ENCODE assay signal across 29 mouse cellular contexts in genomic region chr6:148296418-148296817, GRCm38 (mm10).
DNase-seq lines count a peak whose midpoint lies in the region; ATAC-seq lines count a peak whose summit lies in the region.
"Had no signal": no experiment of that assay in that cellular context is flagged by ENCODE, and none has a peak within 500 bp of the region (broad histone marks: within the 10 kb centered on the region; RNA-seq: fewer than 3 reads in every experiment).

No protein-coding gene starts in this region.

- peak overlapping the region; percentile 35 for H3K27ac ChIP-seq in embryonic facial prominence, embryonic 14.5 days (replicated peaks; ENCODE audit: low read depth, low read length)
- no peak overlapping the region for H3K27ac ChIP-seq in hindbrain, embryonic 14.5 days
- H3K27ac ChIP-seq: forebrain, embryonic 13.5 days; hindbrain, embryonic 12.5 days; limb, embryonic 15.5 days; liver, embryonic 13.5 days; midbrain, embryonic 13.5 days had no signal

- peak; percentile 43 for DNase-seq in embryo, embryonic 10 days (ENCODE audit: low spot score)
- peak; percentile 3 for DNase-seq in embryo, embryonic 9.5 days (ENCODE audit: extremely low spot score)
- peak; percentile 57 for DNase-seq in embryonic facial prominence, embryonic 14.5 days (ENCODE audit: low spot score)
- no peak for DNase-seq in kidney, adult 9 months
- no peak for DNase-seq in gastrocnemius, postnatal 10 days
- DNase-seq in hindbrain, embryonic 14.5 days (ENCODE audit: low spot score) = no peak
- DNase-seq: adrenal gland, adult 8-10 months; cerebellum, adult 2 months; cerebellum, postnatal 14 days; gastrocnemius, postnatal 14 days; heart, postnatal 36 days; kidney, postnatal 25 days; liver, embryonic 13.5 days; lung, adult 18-20 months; lung, postnatal 4 days; right cerebral cortex, postnatal 25 days; spleen, adult 18-20 months; thymus, adult 2 months; thymus, postnatal 36 days had no signal

- no peak overlapping the region for H3K9ac ChIP-seq in embryonic facial prominence, embryonic 14.5 days (ENCODE audit: low read depth, low read length)
- no peak overlapping the region for H3K9ac ChIP-seq in hindbrain, embryonic 14.5 days
- H3K9ac ChIP-seq: forebrain, embryonic 13.5 days; hindbrain, embryonic 12.5 days; limb, embryonic 15.5 days; liver, embryonic 13.5 days; midbrain, embryonic 13.5 days had no signal

- no peaks in the 10 kb centered on the region for H3K27me3 ChIP-seq in embryonic facial prominence, embryonic 14.5 days (replicated peaks; ENCODE audit: control insufficient read depth, insufficient read depth, low read length)
- H3K27me3 ChIP-seq in hindbrain, embryonic 14.5 days (ENCODE audit: control insufficient read depth, insufficient read depth, low read length) = no peaks in the 10 kb centered on the region
- H3K27me3 ChIP-seq: CH12.LX; forebrain, embryonic 13.5 days; hindbrain, embryonic 12.5 days; limb, embryonic 15.5 days; liver, embryonic 13.5 days; midbrain, embryonic 13.5 days had no signal

- peaks cover 22% of the 10 kb centered on the region for H3K4me1 ChIP-seq in embryonic facial prominence, embryonic 14.5 days (ENCODE audit: control insufficient read depth, insufficient read depth, low read length)
- no peaks in the 10 kb centered on the region for H3K4me1 ChIP-seq in hindbrain, embryonic 14.5 days (replicated peaks; ENCODE audit: control insufficient read depth, insufficient read depth, low read length)
- H3K4me1 ChIP-seq: forebrain, embryonic 13.5 days; liver, embryonic 13.5 days; midbrain, embryonic 13.5 days had no signal

- H3K36me3 ChIP-seq in embryonic facial prominence, embryonic 14.5 days (ENCODE audit: control insufficient read depth, insufficient read depth, low read length) = no peaks in the 10 kb centered on the region
- H3K36me3 ChIP-seq in hindbrain, embryonic 14.5 days (replicated peaks; ENCODE audit: control insufficient read depth, insufficient read depth) = no peaks in the 10 kb centered on the region
- H3K36me3 ChIP-seq: hindbrain, embryonic 12.5 days; limb, embryonic 15.5 days; liver, embryonic 13.5 days; midbrain, embryonic 13.5 days had no signal

- H3K4me2 ChIP-seq in embryonic facial prominence, embryonic 14.5 days (ENCODE audit: low read depth, low read length) = no peak overlapping the region
- H3K4me2 ChIP-seq in hindbrain, embryonic 14.5 days (replicated peaks) = no peak overlapping the region
- H3K4me2 ChIP-seq: forebrain, embryonic 13.5 days; heart, embryonic 11.5 days; hindbrain, embryonic 12.5 days; limb, embryonic 15.5 days; liver, embryonic 13.5 days; midbrain, embryonic 13.5 days had no signal

- 0 out of 2 replicates have a peak, but pooled peaks cover 5% of the 10 kb centered on the region for H3K9me3 ChIP-seq in embryonic facial prominence, embryonic 14.5 days (ENCODE audit: control insufficient read depth, low read length)
- no peaks in the 10 kb centered on the region for H3K9me3 ChIP-seq in hindbrain, embryonic 14.5 days (ENCODE audit: control insufficient read depth, low read length)
- H3K9me3 ChIP-seq: forebrain, embryonic 13.5 days; hindbrain, embryonic 12.5 days; limb, embryonic 15.5 days; liver, embryonic 13.5 days; midbrain, embryonic 13.5 days had no signal

- no peak overlapping the region for H3K4me3 ChIP-seq in embryonic facial prominence, embryonic 14.5 days (ENCODE audit: low read depth, low read length)
- H3K4me3 ChIP-seq in hindbrain, embryonic 14.5 days (replicated peaks; ENCODE audit: low read length) = no peak overlapping the region
- H3K4me3 ChIP-seq: erythroblast, embryonic 14.5 days; forebrain, embryonic 13.5 days; hindbrain, embryonic 12.5 days; limb, embryonic 15.5 days; liver, embryonic 13.5 days; megakaryocyte, embryonic 14.5 days; midbrain, embryonic 13.5 days had no signal

- ATAC-seq in embryonic facial prominence, embryonic 14.5 days (ENCODE audit: low read depth) = peak; percentile 72
- ATAC-seq in hindbrain, embryonic 14.5 days (ENCODE audit: low FRiP score) = no peak
- ATAC-seq: forebrain, embryonic 13.5 days; intestine, postnatal 0 days; lung, postnatal 0 days; midbrain, embryonic 13.5 days had no signal

Comparison
In these comparisons a context has a peak if more than half of its experiments do, and no peak if none do; other contexts are left out.
1. DNase-seq: peak in embryo, embryonic 10 days (single experiment), embryo, embryonic 9.5 days (single experiment) and embryonic facial prominence, embryonic 14.5 days (single experiment); none in kidney, adult 9 months (single experiment), gastrocnemius, postnatal 10 days (single experiment) and hindbrain, embryonic 14.5 days (single experiment).